8 mouse cellular contexts compared by ENCODE assay signal in genomic region chr14:55114759-55115701, GRCm38 (mm10). TPM values are rescaled to one million over a fixed set of nuclear protein-coding genes. Genes with fewer than 3 reads are reported as not detected.
DNase-seq lines count a peak whose midpoint lies in the region; ATAC-seq and TF ChIP-seq lines count a peak whose summit lies in the region.

No protein-coding gene starts in this region.

- no peak for TF ChIP-seq POLR2A in heart, adult 2 months (IDR thresholded peaks at IDR 0.05; ENCODE audit: insufficient read depth, low read depth, low read length)
- TF ChIP-seq POLR2A in bone marrow macrophage, adult 2 months (IDR thresholded peaks at IDR 0.05; ENCODE audit: borderline replicate concordance, low read depth, low read length), result no peak

- peak; percentile 63 for ATAC-seq in hindbrain, embryonic 11.5 days (ENCODE audit: low FRiP score)

- H3K9me3 ChIP-seq in hindbrain, embryonic 11.5 days (ENCODE audit: control insufficient read depth, low read length), result no peaks in the 10 kb centered on the region
- H3K9me3 ChIP-seq in megakaryocyte, embryonic 14.5 days, result peaks cover 6% of the 10 kb centered on the region; the same call in 1 of the 2 replicates

- peak overlapping the region; percentile 83 for H3K9ac ChIP-seq in heart, adult 2 months (ENCODE audit: low read depth, low read length)
- peak overlapping the region; percentile 69 for H3K9ac ChIP-seq in hindbrain, embryonic 11.5 days (ENCODE audit: low read depth, low read length)

- intact Hi-C loops in heart, adult 2 months (cut with DNase I), result no loop called here
- intact Hi-C loops in heart, postnatal 36 days (cut with DNase I), result no loop called here
- intact Hi-C loops in left cerebral cortex, postnatal 14 days (cut with DNase I), result no loop called here

- peak overlapping the region; percentile 52 for H3K4me3 ChIP-seq in heart, adult 2 months
- peak overlapping the region; percentile 57 for H3K4me3 ChIP-seq in bone marrow macrophage, adult 2 months (ENCODE audit: insufficient read depth, low read length)
- H3K4me3 ChIP-seq in hindbrain, embryonic 11.5 days (ENCODE audit: low read depth, low read length), result peak overlapping the region; percentile 65
- H3K4me3 ChIP-seq in megakaryocyte, embryonic 14.5 days (replicated peaks), result peak overlapping the region; percentile 92

- WGBS in heart, adult 2 months, result 1% methylated on average over 73 of the region's 78 CpGs
- WGBS in hindbrain, embryonic 11.5 days, result under 1% methylated on average over 73 of the region's 78 CpGs

- H3K27me3 ChIP-seq in heart, adult 2 months (ENCODE audit: control insufficient read depth, insufficient read depth, low read length), result peaks cover 24% of the 10 kb centered on the region
- H3K27me3 ChIP-seq in hindbrain, embryonic 11.5 days (ENCODE audit: control insufficient read depth, insufficient read depth, low read length), result peaks cover 45% of the 10 kb centered on the region
- peaks cover 86% of the 10 kb centered on the region for H3K27me3 ChIP-seq in megakaryocyte, embryonic 14.5 days (replicated peaks)
- peaks cover 2% of the 10 kb centered on the region; the same call in 1 of the 2 replicates for H3K27me3 ChIP-seq in splenic B cell, adult 2 months (ENCODE audit: control insufficient read depth, insufficient read depth, low read length, poor library complexity, severe bottlenecking)

- H3K36me3 ChIP-seq in heart, adult 2 months (ENCODE audit: control insufficient read depth, insufficient read depth, low read length), result no peaks in the 10 kb centered on the region
- no peaks in the 10 kb centered on the region for H3K36me3 ChIP-seq in hindbrain, embryonic 11.5 days (ENCODE audit: control insufficient read depth, insufficient read depth, low read length)
- no peaks in the 10 kb centered on the region for H3K36me3 ChIP-seq in megakaryocyte, embryonic 14.5 days (replicated peaks; ENCODE audit: low read length)
- H3K36me3 ChIP-seq in splenic B cell, adult 2 months (ENCODE audit: control insufficient read depth, insufficient read depth, low read length, poor library complexity, severe bottlenecking), result no peaks in the 10 kb centered on the region

- H3K27ac ChIP-seq in heart, adult 2 months, result no peak overlapping the region
- H3K27ac ChIP-seq in bone marrow macrophage, adult 2 months (ENCODE audit: insufficient read depth, low read depth, low read length), result no peak overlapping the region
- no peak overlapping the region for H3K27ac ChIP-seq in hindbrain, embryonic 11.5 days (ENCODE audit: low read depth, low read length)

- DNase-seq in heart, adult 2 months, result peak; percentile 58 to 65
- no peak for DNase-seq in heart, postnatal 36 days
- DNase-seq in fibroblast of lung, adult 2 months (ENCODE audit: low read depth), result peak; percentile 16
- DNase-seq in hindbrain, embryonic 11.5 days (ENCODE audit: low spot score), result peak; percentile 73
- peak; percentile 67 to 76 for DNase-seq in left cerebral cortex, postnatal 14 days (ENCODE audit: low spot score in 2 of 2)
- peak; percentile 37 for DNase-seq in splenic B cell, adult 2 months (ENCODE audit: low read depth, low spot score)

- no peaks in the 10 kb centered on the region for H3K79me2 ChIP-seq in heart, adult 2 months (replicated peaks; ENCODE audit: control insufficient read depth, insufficient read depth, low read length)

- no peak for TF ChIP-seq EP300 in heart, adult 2 months (IDR thresholded peaks at IDR 0.05; ENCODE audit: insufficient read depth, low read depth, low read length)

- peak; percentile 27; the same call in 1 of the 2 replicates for TF ChIP-seq CTCF in heart, adult 2 months (IDR thresholded peaks at IDR 0.05)
- no peak for TF ChIP-seq CTCF in bone marrow macrophage, adult 2 months (IDR thresholded peaks at IDR 0.05; ENCODE audit: low read depth, low read length)

- peaks cover 4% of the 10 kb centered on the region for H3K4me1 ChIP-seq in heart, adult 2 months (ENCODE audit: control insufficient read depth, insufficient read depth, low read length)
- 0 out of 2 replicates have a peak, but pooled peaks cover 3% of the 10 kb centered on the region for H3K4me1 ChIP-seq in bone marrow macrophage, adult 2 months (ENCODE audit: control insufficient read depth, insufficient read depth, low read length)
- peaks cover 9% of the 10 kb centered on the region; the same call in 1 of the 2 replicates for H3K4me1 ChIP-seq in hindbrain, embryonic 11.5 days (replicated peaks; ENCODE audit: control insufficient read depth, insufficient read depth, low read length)
- H3K4me1 ChIP-seq in megakaryocyte, embryonic 14.5 days, result peaks cover 57% of the 10 kb centered on the region

- H3K4me2 ChIP-seq in hindbrain, embryonic 11.5 days (replicated peaks; ENCODE audit: low read depth, low read length), result peak overlapping the region; percentile 99

RNA-seq across cellular contexts. Expression of gene Jph4, which starts 1.7 kb away (rescaled TPM):
- under 1 TPM in 1 of 2 experiments, not detected in 1; 0.23 TPM for total RNA-seq in heart, adult 2 months (2021)
- polyA plus RNA-seq in heart, adult 2 months (2012; rRNA removed), result 0.25 and 0.32 TPM in 2 replicates
- under 1 TPM; 0.14 TPM for total RNA-seq in heart, postnatal 36 days (2021)
- not detected in 2 replicates for polyA plus RNA-seq in bone marrow macrophage, adult 2 months (2012; ENCODE audit: insufficient read depth, insufficient read length, missing spikeins)
- polyA plus RNA-seq in hindbrain, embryonic 11.5 days (2014; fragmentation: Nextera tagmentation; extraction: Ambion mirVana), result 2.8 and 3.3 TPM in 2 replicates
- 100 to 1,000 TPM; 366 to 372 TPM for total RNA-seq in left cerebral cortex, postnatal 14 days (2021)
- 0.21 and 1.4 TPM in 2 replicates for polyA plus RNA-seq in megakaryocyte, embryonic 14.5 days (2012; ENCODE audit: insufficient read depth, low replicate concordance)

RNA-seq across cellular contexts. Expression of gene Ap1g2, which starts 8.6 kb away (rescaled TPM):
- total RNA-seq in heart, adult 2 months (2021), result 1 to 10 TPM; 5.3 to 5.6 TPM
- 8.2 and 10.2 TPM in 2 replicates for polyA plus RNA-seq in heart, adult 2 months (2012; rRNA removed)
- 1 to 10 TPM; 3.9 to 6.2 TPM for total RNA-seq in heart, postnatal 36 days (2021)
- 43.0 and 51.9 TPM in 2 replicates for polyA plus RNA-seq in bone marrow macrophage, adult 2 months (2012; ENCODE audit: insufficient read depth, insufficient read length, missing spikeins)
- polyA plus RNA-seq in hindbrain, embryonic 11.5 days (2014; fragmentation: Nextera tagmentation; extraction: Ambion mirVana), result 9.0 and 9.4 TPM in 2 replicates
- total RNA-seq in left cerebral cortex, postnatal 14 days (2021), result 10 to 100 TPM; 10.4 to 12.3 TPM
- polyA plus RNA-seq in megakaryocyte, embryonic 14.5 days (2012; ENCODE audit: insufficient read depth, low replicate concordance), result 8.5 and 13.4 TPM in 2 replicates

RNA-seq across cellular contexts. Expression of gene Thtpa, which starts 20.4 kb away (rescaled TPM):
- 10 to 100 TPM; 10.7 to 13.4 TPM for total RNA-seq in heart, adult 2 months (2021)
- polyA plus RNA-seq in heart, adult 2 months (2012; rRNA removed), result 8.2 and 9.7 TPM in 2 replicates
- total RNA-seq in heart, postnatal 36 days (2021), result 10 to 100 TPM; 12.6 to 13.0 TPM
- 10.6 and 12.3 TPM in 2 replicates for polyA plus RNA-seq in bone marrow macrophage, adult 2 months (2012; ENCODE audit: insufficient read depth, insufficient read length, missing spikeins)
- 18.2 and 20.9 TPM in 2 replicates for polyA plus RNA-seq in hindbrain, embryonic 11.5 days (2014; fragmentation: Nextera tagmentation; extraction: Ambion mirVana)
- total RNA-seq in left cerebral cortex, postnatal 14 days (2021), result 10 to 100 TPM; 26.7 to 28.1 TPM
- 2.4 and 2.9 TPM in 2 replicates for polyA plus RNA-seq in megakaryocyte, embryonic 14.5 days (2012; ENCODE audit: insufficient read depth, low replicate concordance)

RNA-seq across cellular contexts. Expression of gene Zfhx2, which starts 22.9 kb away (rescaled TPM):
- total RNA-seq in heart, adult 2 months (2021), result 1 to 10 TPM; 3.9 to 4.1 TPM
- polyA plus RNA-seq in heart, adult 2 months (2012; rRNA removed), result 1.1 and 1.3 TPM in 2 replicates
- 1 to 10 TPM; 3.4 to 3.9 TPM for total RNA-seq in heart, postnatal 36 days (2021)
- polyA plus RNA-seq in bone marrow macrophage, adult 2 months (2012; ENCODE audit: insufficient read depth, insufficient read length, missing spikeins), result 7.1 and 7.6 TPM in 2 replicates
- polyA plus RNA-seq in hindbrain, embryonic 11.5 days (2014; fragmentation: Nextera tagmentation; extraction: Ambion mirVana), result 16.1 and 20.8 TPM in 2 replicates
- 10 to 100 TPM; 37.2 to 37.9 TPM for total RNA-seq in left cerebral cortex, postnatal 14 days (2021)
- 10.0 and 16.4 TPM in 2 replicates for polyA plus RNA-seq in megakaryocyte, embryonic 14.5 days (2012; ENCODE audit: insufficient read depth, low replicate concordance)

Comparison
In these comparisons a context has a peak if more than half of its experiments do, and no peak if none do; other contexts are left out.
1. DNase-seq: peak in heart, adult 2 months (2 of 2), fibroblast of lung, adult 2 months (single experiment), hindbrain, embryonic 11.5 days (single experiment), left cerebral cortex, postnatal 14 days (2 of 2) and splenic B cell, adult 2 months (single experiment); none in heart, postnatal 36 days (0 of 2).
2. Peak in every context shown above with its lines, with median percentiles within 50 percentile points of each other: H3K4me3 ChIP-seq.